Mouse (Mus musculus) right cerebral cortex, postnatal 10 days (tissue): ENCODE data around the gene Gpr162.
"Not testable (repeated sequence)": the region's sequence is repeated elsewhere in the genome, so short reads cannot be mapped to it uniquely, and the experiment has no call there.

Source experiments
- DNase-seq, 2 experiments: peaks; one replicate each; pipeline ENCODE4 v3.0.0; 2021; ENCODE audit warnings: low spot score in 2 of 2

Gene Gpr162

DNA sequence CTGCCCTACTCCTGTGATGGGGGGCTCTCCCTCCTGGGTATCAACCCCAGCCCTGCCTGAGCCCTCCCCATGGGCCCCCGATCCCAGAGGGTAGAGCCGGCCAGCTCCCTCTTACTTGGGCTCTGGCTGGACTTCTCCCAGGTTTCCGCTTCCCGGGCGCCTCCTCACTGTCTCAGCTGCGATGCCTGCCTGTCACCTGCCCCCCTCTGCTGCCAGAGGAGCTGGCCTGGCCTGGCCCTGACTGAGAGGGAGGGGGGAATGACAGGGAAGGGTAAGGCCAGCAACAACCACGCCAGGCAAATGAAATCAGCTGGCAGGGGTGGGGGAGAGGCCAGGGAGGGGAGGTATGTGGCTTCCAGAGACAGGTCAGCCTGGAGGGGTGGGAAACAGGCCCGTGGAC is 24.0 kb downstream of the Gpr162 start:
- DNase-seq: no peak

GRCm38 (mm10) chr6:124836411-124836810 is 27.4 kb downstream of the Gpr162 start:
- no peak for DNase-seq

- DNase-seq: no peak
These were observed 28.3 kb downstream of the Gpr162 start for GRCm38 (mm10) chr6:124835531-124835930.

DNA sequence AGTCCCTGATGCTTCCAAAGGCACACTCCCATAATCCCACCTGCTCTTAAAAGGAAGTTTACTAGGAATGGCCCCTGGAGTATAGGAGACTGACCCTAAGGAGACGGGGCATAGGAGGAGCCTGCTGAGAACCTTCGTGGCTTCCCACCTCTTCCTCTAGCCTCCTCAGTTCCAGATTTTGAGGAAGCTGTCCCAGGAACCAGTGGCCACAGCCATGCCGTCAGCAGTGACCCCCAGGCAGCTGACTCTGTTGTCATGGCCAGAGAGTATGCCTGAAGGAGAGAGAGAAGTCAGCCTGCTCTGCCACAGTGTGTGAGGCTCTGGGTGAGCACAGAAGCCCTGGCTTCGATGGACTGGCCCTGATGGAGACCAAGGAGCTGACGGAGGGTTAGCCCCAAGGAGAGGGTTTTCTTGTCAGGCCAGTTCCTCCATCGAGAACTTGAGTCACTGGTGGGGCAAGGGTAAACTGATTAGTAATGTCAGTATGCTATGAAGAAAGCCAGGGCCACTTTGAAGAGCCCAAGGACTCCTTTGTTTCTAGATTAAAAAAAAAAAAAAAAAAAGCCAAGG is 29.2 kb downstream of the Gpr162 start:
- no peak for DNase-seq

GRCm38 (mm10) chr6:124831649-124832048 is 32.1 kb downstream of the Gpr162 start:
- DNase-seq: no peak

GRCm38 (mm10) chr6:124831199-124831598 is 32.6 kb downstream of the Gpr162 start:
- not testable (repeated sequence) for DNase-seq

DNA sequence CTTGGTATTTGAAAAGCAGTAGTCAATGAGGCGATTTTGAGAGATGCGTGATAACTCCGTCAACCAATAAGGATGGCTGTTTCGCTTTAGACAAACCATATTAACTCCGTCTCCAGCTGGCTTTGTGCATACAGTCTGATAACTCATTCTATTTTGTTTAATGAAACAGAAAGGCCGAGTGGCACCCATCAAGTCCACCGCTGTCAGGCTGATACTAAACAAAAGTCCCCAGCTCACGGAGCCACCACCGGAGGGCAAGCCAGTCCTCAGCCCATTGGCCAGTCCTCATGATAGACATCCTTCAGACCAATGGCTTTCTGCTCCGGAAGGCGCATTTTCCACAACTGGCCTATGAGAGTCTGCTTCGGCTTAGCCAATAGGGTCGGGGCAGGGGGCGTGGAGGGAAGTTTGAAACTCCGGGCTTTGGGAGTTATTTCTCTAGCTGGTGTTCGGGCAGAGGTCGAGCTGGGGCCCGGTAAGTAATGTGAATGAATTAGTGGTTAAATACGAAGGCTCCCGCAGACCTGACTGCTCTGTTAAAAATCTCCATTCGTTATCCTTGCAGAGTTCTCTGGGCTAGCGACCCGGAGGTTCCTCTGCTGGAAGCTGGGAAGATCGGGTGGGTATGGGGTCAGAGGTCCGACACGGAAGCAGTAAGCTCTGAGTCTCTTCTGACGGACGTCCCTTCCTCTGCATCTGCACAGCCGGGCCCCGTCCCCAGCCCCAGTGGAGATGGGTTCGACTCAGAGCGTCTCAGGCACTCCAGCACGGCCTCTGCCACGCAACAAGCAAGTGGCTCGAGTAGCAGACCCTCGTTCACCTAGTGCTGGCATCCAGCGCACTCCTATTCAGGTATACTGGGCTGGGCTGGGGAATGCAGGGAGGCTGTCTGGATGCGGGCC is 33.7 kb downstream of the Gpr162 start:
- peak; percentile 96 to 98 for DNase-seq

GRCm38 (mm10) chr6:124828868-124829798 is 34.6 kb downstream of the Gpr162 start, which contains the start of the genes Usp5 and Cdca3:
Gene Usp5 (minus strand): TSS chr6:124829484.
Gene Cdca3 (plus strand): TSS chr6:124829547.
- peak; percentile 100 for DNase-seq

DNA sequence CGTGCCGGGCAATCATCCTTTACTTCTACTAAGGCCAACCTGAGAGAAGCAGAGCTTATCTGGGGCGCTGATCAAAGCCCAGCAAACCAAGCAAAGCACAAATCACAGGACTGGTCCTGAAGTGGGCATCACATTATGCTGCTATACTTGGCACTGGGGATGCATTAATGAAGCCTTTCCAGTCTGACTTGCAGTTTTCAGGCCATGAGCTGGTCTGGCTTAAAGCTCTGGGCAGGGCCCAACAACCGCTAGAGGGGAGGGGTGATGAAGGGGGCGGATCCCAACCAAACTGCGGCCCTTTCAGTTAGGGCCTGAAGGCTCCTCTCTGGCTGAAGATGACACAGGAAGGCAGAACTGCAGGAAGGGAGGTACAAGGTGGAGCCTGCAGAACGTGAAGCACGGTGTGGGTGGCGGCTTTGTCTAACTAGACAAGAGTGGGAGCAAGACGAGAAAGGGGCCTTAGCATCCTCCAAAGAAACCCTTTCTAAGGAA is 35.6 kb downstream of the Gpr162 start:
- peak in 1 of 2 experiments; percentile 72 for DNase-seq

GRCm38 (mm10) chr6:124822049-124822448 is 41.7 kb downstream of the Gpr162 start:
- no peak for DNase-seq

- DNase-seq: no peak
These were observed 42.9 kb downstream of the Gpr162 start for GRCm38 (mm10) chr6:124820891-124821290.

DNA sequence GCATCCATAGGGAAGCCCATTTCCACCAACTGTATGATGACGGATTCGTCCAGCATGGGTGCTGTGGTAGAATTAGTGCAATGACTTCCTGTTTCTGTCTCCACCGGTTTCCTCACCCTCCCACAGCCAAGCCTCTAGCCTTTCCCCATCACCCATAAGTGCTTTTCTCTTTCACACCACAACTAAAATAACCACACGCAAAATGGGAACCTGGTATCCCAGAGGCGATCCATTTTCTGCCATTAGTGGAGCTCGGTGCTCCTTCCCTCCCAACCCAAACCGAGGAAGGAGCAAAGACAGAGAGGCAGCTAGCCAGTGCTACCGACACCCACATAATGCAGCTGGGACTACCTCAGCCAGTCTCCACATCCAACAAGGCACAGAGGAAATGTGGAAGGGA is 45.8 kb downstream of the Gpr162 start:
- DNase-seq: no peak

DNA sequence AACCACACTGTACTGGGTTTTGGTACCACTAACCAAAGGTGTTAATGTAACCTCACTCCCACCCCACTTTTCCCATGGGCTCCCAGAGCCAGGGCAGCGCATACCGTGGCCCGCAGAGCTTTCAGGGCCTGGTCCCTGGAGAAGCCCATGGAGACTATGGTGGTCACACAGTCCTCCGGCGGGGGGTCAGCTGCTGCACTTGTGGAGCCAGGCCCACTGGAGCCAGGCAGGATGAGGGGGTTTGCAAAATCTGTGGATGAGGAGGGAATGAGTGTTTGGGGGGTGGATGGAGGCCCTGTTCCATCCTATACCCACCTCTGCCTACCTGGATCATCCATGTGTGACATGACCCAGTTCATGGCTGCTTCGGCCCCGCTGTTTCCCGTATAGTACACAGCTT is 46.2 kb downstream of the Gpr162 start:
- no peak for DNase-seq

- DNase-seq: no peak
These were observed 46.7 kb downstream of the Gpr162 start for GRCm38 (mm10) chr6:124817125-124817524.

DNA sequence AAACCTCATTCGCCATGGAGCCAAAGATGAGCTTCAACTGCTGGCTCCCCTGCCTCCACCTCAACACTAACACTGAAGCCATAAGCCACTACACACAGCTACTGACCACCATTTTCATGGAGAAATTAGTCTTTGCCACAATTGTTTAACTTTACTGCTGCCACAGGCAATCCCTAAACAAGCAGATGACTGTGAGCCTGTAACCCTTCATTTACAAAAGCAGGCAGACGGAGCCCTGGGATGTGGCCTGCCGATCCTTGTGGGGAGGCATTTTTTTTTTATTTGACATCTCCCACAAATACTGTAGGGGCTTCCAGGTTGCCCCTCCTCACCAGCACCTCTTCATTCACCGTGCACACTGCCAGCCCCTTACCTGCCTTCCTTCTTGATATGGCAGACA is 47.2 kb downstream of the Gpr162 start:
- no peak for DNase-seq

GRCm38 (mm10) chr6:124814858-124815774 is 48.7 kb downstream of the Gpr162 start:
- no peak for DNase-seq

DNA sequence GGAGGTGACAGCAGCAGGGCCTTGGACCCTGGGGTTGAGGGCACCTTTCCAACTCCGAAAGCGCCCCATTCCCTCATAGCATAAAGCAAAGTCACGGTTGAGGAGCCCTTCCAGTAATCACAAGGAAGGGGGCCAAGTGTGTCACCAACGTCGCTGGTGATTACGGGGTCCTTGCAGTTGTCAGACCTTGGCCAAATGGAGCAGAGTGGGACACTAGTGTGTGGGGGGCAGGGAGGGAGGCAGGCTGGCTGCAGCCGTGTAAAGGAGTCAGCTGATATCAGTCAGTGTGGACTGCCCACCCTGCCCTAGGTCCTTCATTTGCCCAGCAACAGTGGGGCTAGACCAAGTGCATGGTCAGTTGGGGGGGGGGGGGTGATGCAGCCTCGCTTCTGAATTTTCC is 49.3 kb downstream of the Gpr162 start:
- DNase-seq: peak in 1 of 2 experiments; percentile 66

- peak; percentile 95 for DNase-seq
These were observed 49.9 kb downstream of the Gpr162 start, which contains the start of gene Tpi1 for GRCm38 (mm10) chr6:124813933-124814332. Gene Tpi1 (minus strand): TSS chr6:124814296.

- peak; percentile 85 to 90 for DNase-seq
These were observed 50.3 kb downstream of the Gpr162 start for GRCm38 (mm10) chr6:124813496-124813895.

GRCm38 (mm10) chr6:124812848-124813247 is 50.9 kb downstream of the Gpr162 start:
- no peak for DNase-seq
